Mouse (Mus musculus) stomach, adult 2 months (tissue): Measurements from ENCODE around the gene Olfr1440. TPM values are rescaled to one million over a fixed set of nuclear protein-coding genes. Genes with fewer than 3 reads are reported as not detected.

ENCODE experiments used
- polyA plus RNA-seq: library from polyadenylated mRNA; depleted of rRNA; stranded (reverse); fragments of >200 nt; gene quantifications from 2 replicates; pipeline ENCODE4 v1.2.3, GENCODE M21; 2012; rRNA removed

Gene Olfr1440
- not detected in 2 replicates for polyA plus RNA-seq

GRCm38 (mm10) chr19:12386979-12387378 is at the start of gene Olfr1440:
Gene Olfr1440 (plus strand): TSS chr19:12387279.

GRCm38 (mm10) chr19:12417361-12417760 is 30.3 kb downstream of the Olfr1440 start, which contains the start of gene Olfr1441:
Gene Olfr1441 (plus strand): TSS chr19:12417433.

GRCm38 (mm10) chr19:12427605-12428004 is 40.5 kb downstream of the Olfr1440 start, which contains the start of gene Pfpl:
Gene Pfpl (plus strand): TSS chr19:12427905.

Other genes with a start within 250 kb of the Olfr1440 start
- not detected in 2 replicates for gene Olfr1555-ps1, start 217.2 kb upstream of the Olfr1440 start, polyA plus RNA-seq
- not detected in 2 replicates for gene Olfr1431, start 186.6 kb upstream of the Olfr1440 start, polyA plus RNA-seq
- not detected in 2 replicates for gene Olfr1432, start 154.7 kb upstream of the Olfr1440 start, polyA plus RNA-seq
- gene Olfr262, start 145.6 kb upstream of the Olfr1440 start, polyA plus RNA-seq = not detected in 2 replicates
- gene Olfr235, start 126.2 kb upstream of the Olfr1440 start, polyA plus RNA-seq = not detected in 2 replicates
- gene Olfr1434, start 107.4 kb upstream of the Olfr1440 start, polyA plus RNA-seq = not detected in 2 replicates
- not detected in 2 replicates for gene Olfr1436, start 88.1 kb upstream of the Olfr1440 start, polyA plus RNA-seq
- gene Olfr1437, start 62.2 kb upstream of the Olfr1440 start, polyA plus RNA-seq = not detected in 2 replicates
- not detected in 2 replicates for gene Olfr1438-ps1, start 51.4 kb upstream of the Olfr1440 start, polyA plus RNA-seq
- gene Olfr1441, start 30.2 kb downstream of the Olfr1440 start, polyA plus RNA-seq = not detected in 2 replicates
- not detected in 2 replicates for gene Pfpl, start 40.6 kb downstream of the Olfr1440 start, polyA plus RNA-seq
- gene Mpeg1, start 73.5 kb downstream of the Olfr1440 start, polyA plus RNA-seq = 0.64 and 0.75 TPM in 2 replicates
- 6.6 and 7.1 TPM in 2 replicates for gene Dtx4, start 114.2 kb downstream of the Olfr1440 start, polyA plus RNA-seq
- gene Fam111a, start 158.5 kb downstream of the Olfr1440 start, polyA plus RNA-seq = 0.18 and 0.34 TPM in 2 replicates
- 0.06 TPM in 1 of 2 replicates, not detected in the other for gene Gm4952, start 212.7 kb downstream of the Olfr1440 start, polyA plus RNA-seq
- gene Glyat, start 246.0 kb downstream of the Olfr1440 start, polyA plus RNA-seq = not detected in 2 replicates